Mouse (Mus musculus) hindbrain, embryonic 13.5 days (tissue): ENCODE data around the gene Eddm3b. TPM values are rescaled to one million over a fixed set of nuclear protein-coding genes. Genes with fewer than 3 reads are reported as not detected.
A peak's percentile ranks its signal among the peaks of the same experiment; 100 is the strongest.

Source experiments
- ATAC-seq: fragments of 200-750 bp; cut with Nextera tagmentation; 2 replicates; pipeline ENCODE4 v1.8.0; 2017; ENCODE audit warnings: moderate TSS enrichment; ENCODE audit not compliant: low FRiP score
- H3K27ac ChIP-seq: fragments of 300-500 bp; sonication (generic); 2 replicates; pipeline ENCODE4 v1.5.1; 2015; ENCODE audit warnings: inconsistent platforms, mild to moderate bottlenecking, moderate library complexity
- H3K27me3 ChIP-seq: fragments of 300-500 bp; sonication (generic); 2 replicates; pipeline ENCODE4 v1.6.1; 2015; ENCODE audit warnings: mild to moderate bottlenecking, inconsistent platforms
- H3K36me3 ChIP-seq: fragments of 300-500 bp; sonication (generic); 2 replicates; pipeline ENCODE4 v1.6.1; 2015; ENCODE audit warnings: mild to moderate bottlenecking, inconsistent platforms
- H3K4me1 ChIP-seq: fragments of 300-500 bp; sonication (generic); replicated peaks from 2 replicates; pipeline ENCODE4 v1.6.1; 2015; ENCODE audit warnings: inconsistent platforms
- H3K4me2 ChIP-seq: fragments of 300-500 bp; sonication (generic); 2 replicates; pipeline ENCODE4 v1.6.1; 2015; ENCODE audit warnings: inconsistent platforms, mild to moderate bottlenecking, moderate library complexity
- H3K4me3 ChIP-seq: fragments of 300-500 bp; sonication (generic); 2 replicates; pipeline ENCODE4 v1.5.1; 2015; ENCODE audit warnings: mild to moderate bottlenecking, inconsistent platforms
- H3K9ac ChIP-seq: fragments of 300-500 bp; sonication (generic); 2 replicates; pipeline ENCODE4 v1.6.1; 2015; ENCODE audit warnings: mild to moderate bottlenecking, inconsistent platforms
- H3K9me3 ChIP-seq: fragments of 300-500 bp; sonication (generic); 2 replicates; pipeline ENCODE4 v1.6.1; 2016; ENCODE audit warnings: inconsistent platforms
- WGBS: fragments of 180-500 bp; shearing (Covaris S2); methylation state at CpG from one replicate; pipeline ENCODE4 v1.1.7; 2015; 5-methylcytosine and 5-hydroxymethylcytosine counted together
- polyA plus RNA-seq: library from polyadenylated mRNA; unstranded; fragments of >200 nt; fragmentation: Nextera tagmentation; extraction: Ambion mirVana; gene quantifications from 2 replicates; pipeline ENCODE4 v1.2.1, GENCODE M21; 2015

Gene Eddm3b
- polyA plus RNA-seq, 1 experiment from 2014 or later = not detected

DNA sequence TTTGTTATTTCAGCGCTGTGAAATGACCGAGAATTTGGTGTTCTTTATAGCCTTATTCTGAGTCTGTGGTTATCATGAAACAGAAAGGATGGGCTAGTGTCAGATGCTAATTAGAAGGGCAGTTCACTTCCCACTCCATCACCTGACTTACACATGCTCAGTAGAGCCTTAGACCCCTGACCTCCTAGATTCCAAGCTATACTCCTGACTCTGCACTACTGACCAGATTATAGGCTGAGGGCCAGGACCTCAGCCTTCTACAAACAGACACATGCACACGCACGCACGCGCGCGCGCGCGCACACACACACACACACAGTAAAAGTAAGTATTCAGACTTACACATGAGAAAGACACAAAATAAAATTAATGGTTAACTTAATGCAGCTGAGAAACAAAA, 15.3 kb upstream of the Eddm3b start:
- Histone ChIP-seq H3K4me1 (no peaks in the 10 kb centered on the region), H3K4me2 (no peak overlapping the region), H3K9ac (no peak overlapping the region), H3K27ac (no peak overlapping the region), H3K4me3 (no peak overlapping the region), H3K9me3 (no peaks in the 10 kb centered on the region), H3K27me3 (no peaks in the 10 kb centered on the region), H3K36me3 (no peaks in the 10 kb centered on the region)
- WGBS = 94% methylated on average over 11 of the region's 11 CpGs
- no peak for ATAC-seq

- 80% methylated on average over 9 of the region's 9 CpGs for WGBS
Observed at GRCm38 (mm10) chr14:51101284-51101683, 12.9 kb upstream of the Eddm3b start.

DNA sequence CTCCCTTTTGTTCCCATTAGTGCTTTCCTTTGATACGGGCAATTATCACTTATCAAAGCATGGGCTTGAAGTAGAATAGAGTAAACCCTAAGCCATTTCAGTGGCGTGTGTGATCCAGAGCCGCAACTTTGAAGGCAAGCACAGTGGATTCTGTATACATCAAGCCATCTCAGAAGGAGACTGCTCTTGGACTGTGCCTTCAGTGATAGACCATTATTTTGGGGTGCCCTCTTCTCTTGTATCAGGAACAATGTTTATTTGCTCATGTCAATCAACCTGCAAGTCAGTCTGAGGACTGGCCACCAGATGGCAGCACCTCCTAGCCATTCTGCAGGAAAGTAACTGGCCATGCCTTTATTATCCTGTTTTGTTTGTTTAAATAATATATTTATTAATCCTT, 11.0 kb upstream of the Eddm3b start:
- Histone ChIP-seq H3K27ac (no peak overlapping the region), H3K4me3 (no peak overlapping the region), H3K27me3 (no peaks in the 10 kb centered on the region), H3K4me1 (no peaks in the 10 kb centered on the region), H3K4me2 (no peak overlapping the region), H3K9ac (no peak overlapping the region), H3K9me3 (no peaks in the 10 kb centered on the region), H3K36me3 (0 out of 2 replicates have a peak, but pooled peaks cover 2% of the 10 kb centered on the region)
- ATAC-seq = peak; percentile 58
- WGBS = 63% methylated on average over 3 of the region's 3 CpGs

More at GRCm38 (mm10) chr14:51101284-51101683, 12.9 kb upstream of the Eddm3b start:
- ATAC-seq = no peak
- Histone ChIP-seq H3K4me2 (no peak overlapping the region), H3K9me3 (no peaks in the 10 kb centered on the region), H3K4me3 (no peak overlapping the region), H3K27ac (no peak overlapping the region), H3K36me3 (0 out of 2 replicates have a peak, but pooled peaks cover 2% of the 10 kb centered on the region), H3K27me3 (no peaks in the 10 kb centered on the region), H3K4me1 (no peaks in the 10 kb centered on the region), H3K9ac (no peak overlapping the region)

- no peak for ATAC-seq
Observed at GRCm38 (mm10) chr14:51104366-51104765, 9.9 kb upstream of the Eddm3b start.

GRCm38 (mm10) chr14:51106449-51106967, 7.7 kb upstream of the Eddm3b start:
- ATAC-seq = no peak
- Histone ChIP-seq H3K27me3 (no peaks in the 10 kb centered on the region), H3K9me3 (no peaks in the 10 kb centered on the region), H3K27ac (no peak overlapping the region), H3K4me2 (no peak overlapping the region), H3K4me3 (no peak overlapping the region), H3K36me3 (0 out of 2 replicates have a peak, but pooled peaks cover 2% of the 10 kb centered on the region), H3K9ac (no peak overlapping the region), H3K4me1 (no peaks in the 10 kb centered on the region)

More at GRCm38 (mm10) chr14:51104366-51104765, 9.9 kb upstream of the Eddm3b start:
- Histone ChIP-seq H3K4me1 (no peaks in the 10 kb centered on the region), H3K27ac (no peak overlapping the region), H3K9ac (no peak overlapping the region), H3K9me3 (no peaks in the 10 kb centered on the region), H3K36me3 (0 out of 2 replicates have a peak, but pooled peaks cover 2% of the 10 kb centered on the region), H3K4me3 (no peak overlapping the region), H3K27me3 (no peaks in the 10 kb centered on the region), H3K4me2 (no peak overlapping the region)
- 86% methylated on average over 2 of the region's 2 CpGs for WGBS

DNA sequence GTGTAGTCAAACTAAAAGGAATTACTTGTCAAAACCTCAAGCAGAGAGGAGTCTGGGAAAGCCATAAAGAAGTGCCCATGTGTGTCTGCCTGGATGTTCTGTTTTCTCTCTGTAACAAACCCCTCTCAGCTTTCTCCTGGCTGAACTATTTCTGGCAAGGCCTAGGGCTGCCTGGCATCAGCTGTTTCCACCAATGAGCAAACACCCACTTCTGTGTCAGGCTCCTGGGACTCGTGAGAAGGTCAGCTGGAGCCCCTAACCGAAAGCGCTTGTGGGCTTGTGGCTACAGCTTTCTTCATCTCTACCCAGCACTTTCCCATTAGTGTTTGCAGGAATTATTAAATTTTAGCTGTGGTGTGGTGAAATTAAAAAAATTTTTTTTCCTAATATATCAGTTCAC, 2.3 kb upstream of the Eddm3b start:
- Histone ChIP-seq H3K9ac (no peak overlapping the region), H3K4me3 (no peak overlapping the region), H3K27ac (no peak overlapping the region), H3K9me3 (no peaks in the 10 kb centered on the region), H3K27me3 (no peaks in the 10 kb centered on the region), H3K4me2 (no peak overlapping the region), H3K4me1 (no peaks in the 10 kb centered on the region), H3K36me3 (no peaks in the 10 kb centered on the region)
- ATAC-seq = no peak
- whole genome bisulfite sequencing = 83% methylated on average over 3 of the region's 3 CpGs

DNA sequence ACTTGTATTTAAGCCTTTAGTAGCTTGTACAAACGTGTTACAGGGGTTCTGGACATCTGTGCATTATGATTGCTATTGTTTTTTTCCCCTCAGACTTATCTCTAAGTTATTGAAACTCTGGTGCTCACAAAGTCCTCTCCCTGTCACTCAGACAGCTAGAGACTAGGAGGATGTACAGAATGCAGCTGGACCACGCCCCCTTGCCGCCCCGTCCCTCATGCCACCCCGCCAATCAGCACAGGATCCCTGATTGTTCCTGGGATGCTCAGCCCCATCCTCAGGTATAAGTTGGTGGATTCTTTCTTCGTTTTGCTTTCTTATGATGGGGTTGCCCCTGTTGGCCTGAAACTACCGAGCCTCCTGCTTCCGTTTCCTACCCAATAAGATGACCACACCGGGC, 750 bp upstream of the Eddm3b start:
- Histone ChIP-seq H3K9me3 (0 out of 2 replicates have a peak, but pooled peaks cover under 1% of the 10 kb centered on the region), H3K27me3 (no peaks in the 10 kb centered on the region), H3K27ac (no peak overlapping the region), H3K4me1 (no peaks in the 10 kb centered on the region), H3K36me3 (no peaks in the 10 kb centered on the region), H3K4me2 (no peak overlapping the region), H3K9ac (no peak overlapping the region), H3K4me3 (no peak overlapping the region)
- no peak for ATAC-seq
- 30% methylated on average over 9 of the region's 9 CpGs for WGBS

DNA sequence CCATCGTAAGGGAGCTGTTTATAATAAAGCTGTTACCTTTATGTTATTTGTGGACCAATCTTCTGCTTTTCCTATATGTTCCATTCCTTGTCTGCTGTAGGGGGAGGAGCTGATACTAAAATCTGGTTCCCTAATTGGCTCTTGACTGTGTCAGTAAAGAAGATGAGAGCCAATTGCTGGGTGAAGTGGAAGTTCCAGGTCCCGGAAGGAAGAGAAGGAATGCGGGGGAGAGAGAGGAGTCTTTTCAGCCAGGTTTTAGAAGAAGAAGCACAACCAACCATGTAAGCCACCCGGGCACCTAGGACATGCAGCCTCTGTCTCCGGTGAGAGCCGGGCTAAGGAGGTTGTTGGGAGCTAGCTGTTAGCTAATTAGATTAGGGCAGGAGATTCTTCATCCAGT, 11.5 kb downstream of the Eddm3b start:
- Histone ChIP-seq H3K27me3 (no peaks in the 10 kb centered on the region), H3K4me3 (no peak overlapping the region), H3K4me1 (no peaks in the 10 kb centered on the region; the same call in 1 of the 2 replicates), H3K9ac (no peak overlapping the region), H3K9me3 (no peaks in the 10 kb centered on the region), H3K4me2 (no peak overlapping the region), H3K27ac (no peak overlapping the region), H3K36me3 (no peaks in the 10 kb centered on the region)
- WGBS = 83% methylated on average over 6 of the region's 6 CpGs
- ATAC-seq = no peak

- Histone ChIP-seq H3K4me3 (no peak overlapping the region), H3K27ac (no peak overlapping the region), H3K4me1 (no peaks in the 10 kb centered on the region), H3K36me3 (no peaks in the 10 kb centered on the region), H3K9me3 (no peaks in the 10 kb centered on the region), H3K9ac (no peak overlapping the region), H3K4me2 (no peak overlapping the region), H3K27me3 (no peaks in the 10 kb centered on the region)
- no peak for ATAC-seq
- WGBS = 79% methylated on average over 2 of the region's 2 CpGs
Observed at GRCm38 (mm10) chr14:51127648-51128258, 13.5 kb downstream of the Eddm3b start.

DNA sequence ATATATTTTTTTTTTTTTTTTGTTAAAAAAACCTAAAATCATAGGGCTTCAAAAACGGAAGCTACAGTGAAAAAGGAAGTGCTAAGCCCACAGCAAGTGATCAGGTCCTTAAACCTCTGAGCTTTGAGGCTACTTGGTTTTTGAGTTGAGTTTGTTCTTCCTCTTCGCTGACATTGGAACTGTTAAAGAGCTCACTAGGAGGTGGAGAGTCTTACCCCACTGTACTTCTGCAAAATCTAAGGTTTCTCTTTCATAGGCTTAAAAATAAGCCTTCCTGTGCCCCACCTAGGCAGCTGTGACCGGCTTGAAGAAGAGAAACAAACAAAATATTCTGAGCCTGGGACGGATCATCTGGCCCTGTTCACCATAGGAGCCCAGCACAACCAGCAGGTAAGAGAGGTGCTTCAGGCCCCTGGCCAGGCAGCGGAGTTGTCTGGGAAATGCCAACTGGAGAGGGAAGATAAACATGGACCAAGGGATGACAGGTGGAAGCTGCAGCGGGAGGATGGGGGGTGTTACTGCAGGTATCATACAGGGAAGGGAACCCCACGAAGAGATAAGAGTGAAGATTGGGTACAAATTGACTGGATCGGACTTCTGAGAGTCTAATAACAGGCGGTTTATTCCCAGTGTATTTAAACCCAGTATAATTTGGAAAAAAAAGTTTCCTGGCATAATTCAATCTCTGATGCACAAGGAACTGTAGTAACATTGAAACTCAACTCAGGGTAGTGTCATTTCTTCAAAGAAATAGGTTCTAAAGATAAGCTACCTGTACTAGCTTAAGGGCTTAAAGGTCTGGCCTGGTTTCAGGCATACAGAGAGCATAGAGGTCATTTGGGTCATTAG, 14.8 kb downstream of the Eddm3b start:
- Histone ChIP-seq H3K9ac (no peak overlapping the region), H3K27me3 (no peaks in the 10 kb centered on the region), H3K36me3 (no peaks in the 10 kb centered on the region), H3K4me2 (no peak overlapping the region), H3K4me3 (no peak overlapping the region), H3K9me3 (no peaks in the 10 kb centered on the region), H3K27ac (no peak overlapping the region), H3K4me1 (no peaks in the 10 kb centered on the region)
- no peak for ATAC-seq
- 86% methylated on average over 9 of the region's 9 CpGs for WGBS

DNA sequence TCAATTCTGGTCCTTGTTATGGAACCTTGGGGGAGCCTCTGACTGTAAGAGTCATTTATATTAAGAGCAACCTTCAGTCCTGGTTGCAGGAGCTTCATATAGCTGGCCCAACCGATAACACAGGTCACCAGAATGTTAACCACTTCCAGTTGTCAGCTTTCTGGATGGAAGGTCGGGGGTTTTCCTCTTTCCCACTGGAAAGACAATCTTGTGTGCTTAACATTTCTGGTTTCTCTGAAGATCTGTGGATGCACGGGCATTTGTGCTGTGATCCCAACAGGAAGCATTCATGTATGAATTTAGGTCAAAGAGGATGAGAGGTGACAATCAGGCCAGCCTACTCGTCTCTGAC, 15.4 kb downstream of the Eddm3b start:
- no peaks in the 10 kb centered on the region for H3K27me3 ChIP-seq
- H3K4me1 ChIP-seq = no peaks in the 10 kb centered on the region
- no peak overlapping the region for H3K4me2 ChIP-seq
- no peak for ATAC-seq
- H3K9ac ChIP-seq = no peak overlapping the region
- no peaks in the 10 kb centered on the region for H3K9me3 ChIP-seq
- H3K4me3 ChIP-seq = no peak overlapping the region
- no peak overlapping the region for H3K27ac ChIP-seq
- H3K36me3 ChIP-seq = no peaks in the 10 kb centered on the region
- WGBS = 78% methylated on average over 4 of the region's 4 CpGs

DNA sequence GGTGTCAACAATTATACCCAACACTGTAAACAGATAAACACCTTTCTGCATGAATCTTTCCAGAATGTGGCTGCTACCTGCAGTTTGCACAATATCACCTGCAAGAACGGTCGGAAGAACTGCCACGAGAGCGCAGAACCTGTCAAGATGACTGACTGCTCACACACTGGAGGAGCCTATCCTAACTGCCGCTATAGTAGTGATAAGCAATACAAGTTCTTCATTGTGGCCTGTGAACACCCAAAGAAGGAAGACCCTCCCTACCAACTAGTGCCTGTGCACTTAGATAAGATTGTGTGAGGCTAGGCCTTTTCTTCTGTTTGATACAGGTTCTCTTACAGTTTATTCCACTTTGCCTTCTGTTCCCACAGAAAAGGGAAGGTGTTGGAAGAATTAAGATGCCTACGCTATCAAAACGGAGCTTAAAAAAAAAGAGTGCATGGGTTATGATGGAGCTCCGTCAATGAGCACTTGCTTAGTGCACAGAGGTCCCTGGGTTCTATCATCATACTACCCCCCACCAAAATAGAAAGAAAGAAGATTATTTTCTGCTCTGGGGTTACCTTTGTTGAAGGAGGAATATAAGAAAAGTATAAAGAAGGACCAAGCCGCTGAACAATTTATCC, 16.2 kb downstream of the Eddm3b start:
- no peak for ATAC-seq
- 92% methylated on average over 9 of the region's 9 CpGs for WGBS
- H3K4me2 ChIP-seq = no peak overlapping the region

More for the DNA sequence above, 16.2 kb downstream of the Eddm3b start:
- Histone ChIP-seq H3K9me3 (no peaks in the 10 kb centered on the region), H3K36me3 (no peaks in the 10 kb centered on the region), H3K27me3 (no peaks in the 10 kb centered on the region), H3K4me3 (no peak overlapping the region), H3K4me1 (no peaks in the 10 kb centered on the region), H3K9ac (no peak overlapping the region), H3K27ac (no peak overlapping the region)
